Mouse (Mus musculus): ENCODE measurements around the gene Gm28048.

DNA sequence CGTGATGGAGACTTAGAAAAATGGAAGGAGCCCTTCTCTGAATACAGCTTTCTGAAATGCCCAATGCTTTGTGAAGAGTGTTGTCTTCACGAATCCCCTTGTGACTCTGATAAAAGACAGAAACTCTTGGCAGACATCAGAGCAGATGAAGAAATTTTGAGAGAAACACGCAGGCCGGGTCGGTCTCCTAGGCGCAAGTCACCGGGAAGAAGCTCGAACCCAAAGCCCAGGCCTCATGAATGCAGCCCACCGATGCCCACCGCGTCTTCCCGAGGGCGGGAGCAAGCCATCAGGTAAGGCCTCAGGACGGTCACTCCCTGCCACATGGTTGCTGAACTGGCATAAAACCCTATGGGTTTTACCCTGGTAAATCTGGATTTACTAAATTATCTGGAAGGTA is 39.0 kb upstream of the Gm28048 start:
- TF ChIP-seq EP300 (IDR thresholded peaks at IDR 0.05; ENCODE audit: insufficient read depth, low read depth, low read length) (no peak), CTCF (IDR thresholded peaks at IDR 0.05) (no peak)
